Mouse (Mus musculus): ENCODE measurements at regions not wholly inside any gene's neighbourhood (a gene's known extent, or its start where the extent isn't known, plus 50 kb on each side); places are given as distances from the start of the nearest gene placed in this dataset.

- no peak for DNase-seq
Observed at GRCm38 (mm10) chr9:101472101-101473073, 220.8 kb upstream of the Ppp2r3a start.

DNA sequence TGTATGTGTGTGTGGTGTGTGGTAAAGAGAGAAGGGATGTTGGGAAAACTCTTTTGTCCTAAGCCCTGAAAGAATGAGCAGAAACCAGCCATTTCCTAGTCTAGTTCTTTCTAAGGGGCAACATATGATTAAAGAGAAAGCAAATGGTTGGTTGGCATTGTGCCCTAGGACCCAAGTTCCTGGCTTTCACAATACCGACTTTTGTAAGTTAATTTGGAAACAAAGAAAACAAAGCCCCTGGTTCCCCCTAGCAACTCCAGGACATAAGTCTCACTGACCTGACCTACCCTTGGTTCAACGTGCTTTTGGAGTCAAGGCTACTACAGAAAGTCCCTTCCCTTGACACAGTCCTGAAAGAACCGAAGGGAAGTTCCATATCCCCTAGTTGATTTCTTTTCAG lies 220.1 kb upstream of the Ppp2r3a start:
- Histone ChIP-seq H3K27ac (ENCODE audit: control insufficient read depth, insufficient read depth, low read length) (no peak overlapping the region), H3K4me1 (replicated peaks; ENCODE audit: control insufficient read depth, insufficient read depth, low read length) (no peaks in the 10 kb centered on the region), H3K4me3 (ENCODE audit: control insufficient read depth, insufficient read depth, low read length) (no peak overlapping the region), H3K27me3 (ENCODE audit: control insufficient read depth, insufficient read depth, low read length) (no peaks in the 10 kb centered on the region), H3K36me3 (ENCODE audit: control insufficient read depth, insufficient read depth, low read length) (no peaks in the 10 kb centered on the region)
- TF ChIP-seq CTCF (IDR thresholded peaks at IDR 0.05; ENCODE audit: borderline replicate concordance, control insufficient read depth, extremely low read depth, insufficient read depth, low read length, poor library complexity) (no peak), POLR2A (IDR thresholded peaks at IDR 0.05; ENCODE audit: control insufficient read depth, extremely low read depth, insufficient read depth, low read length, poor library complexity) (no peak)
- WGBS = 73% methylated on average over 3 of the region's 3 CpGs
- DNase-seq = no peak

More at GRCm38 (mm10) chr9:101472101-101473073, 220.8 kb upstream of the Ppp2r3a start:
- WGBS = 83% methylated on average over 8 of the region's 8 CpGs
- H3K27ac ChIP-seq (ENCODE audit: control insufficient read depth, insufficient read depth, low read length) = no peak overlapping the region
- H3K36me3 ChIP-seq (ENCODE audit: control insufficient read depth, insufficient read depth, low read length) = no peaks in the 10 kb centered on the region
- TF ChIP-seq CTCF (IDR thresholded peaks at IDR 0.05; ENCODE audit: borderline replicate concordance, control insufficient read depth, extremely low read depth, insufficient read depth, low read length, poor library complexity) = no peak
- TF ChIP-seq POLR2A (IDR thresholded peaks at IDR 0.05; ENCODE audit: control insufficient read depth, extremely low read depth, insufficient read depth, low read length, poor library complexity) = no peak
- no peaks in the 10 kb centered on the region for H3K27me3 ChIP-seq (ENCODE audit: control insufficient read depth, insufficient read depth, low read length)
- no peaks in the 10 kb centered on the region for H3K4me1 ChIP-seq (replicated peaks; ENCODE audit: control insufficient read depth, insufficient read depth, low read length)
- no peak overlapping the region for H3K4me3 ChIP-seq (ENCODE audit: control insufficient read depth, insufficient read depth, low read length)

DNA sequence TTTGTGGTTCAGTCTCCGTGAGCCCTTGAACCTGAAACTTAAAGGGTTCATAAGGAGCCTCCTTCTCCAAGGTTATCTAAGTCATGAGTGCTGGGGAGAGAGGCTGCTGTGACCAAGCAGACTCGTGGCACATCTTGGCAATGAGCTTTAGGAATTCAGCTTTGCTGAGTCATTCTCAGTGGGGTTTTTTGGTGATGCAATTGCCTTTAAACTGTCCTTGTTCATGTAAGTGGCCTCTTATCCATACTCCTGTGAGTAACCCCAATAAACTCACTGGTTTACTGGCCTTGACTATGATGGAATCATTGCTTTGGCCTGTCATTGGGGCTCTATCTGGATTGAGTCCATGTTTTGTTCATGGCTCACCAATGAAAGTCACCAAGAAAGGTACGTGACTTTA lies 218.2 kb upstream of the Ppp2r3a start:
- WGBS = 68% methylated on average over 3 of the region's 3 CpGs
- Histone ChIP-seq H3K27ac (ENCODE audit: control insufficient read depth, insufficient read depth, low read length) (no peak overlapping the region), H3K36me3 (ENCODE audit: control insufficient read depth, insufficient read depth, low read length) (no peaks in the 10 kb centered on the region), H3K4me3 (ENCODE audit: control insufficient read depth, insufficient read depth, low read length) (no peak overlapping the region), H3K27me3 (ENCODE audit: control insufficient read depth, insufficient read depth, low read length) (no peaks in the 10 kb centered on the region), H3K4me1 (replicated peaks; ENCODE audit: control insufficient read depth, insufficient read depth, low read length) (no peaks in the 10 kb centered on the region)
- no peak for TF ChIP-seq POLR2A (IDR thresholded peaks at IDR 0.05; ENCODE audit: control insufficient read depth, extremely low read depth, insufficient read depth, low read length, poor library complexity)
- no peak for TF ChIP-seq CTCF (IDR thresholded peaks at IDR 0.05; ENCODE audit: borderline replicate concordance, control insufficient read depth, extremely low read depth, insufficient read depth, low read length, poor library complexity)
- DNase-seq = no peak

DNA sequence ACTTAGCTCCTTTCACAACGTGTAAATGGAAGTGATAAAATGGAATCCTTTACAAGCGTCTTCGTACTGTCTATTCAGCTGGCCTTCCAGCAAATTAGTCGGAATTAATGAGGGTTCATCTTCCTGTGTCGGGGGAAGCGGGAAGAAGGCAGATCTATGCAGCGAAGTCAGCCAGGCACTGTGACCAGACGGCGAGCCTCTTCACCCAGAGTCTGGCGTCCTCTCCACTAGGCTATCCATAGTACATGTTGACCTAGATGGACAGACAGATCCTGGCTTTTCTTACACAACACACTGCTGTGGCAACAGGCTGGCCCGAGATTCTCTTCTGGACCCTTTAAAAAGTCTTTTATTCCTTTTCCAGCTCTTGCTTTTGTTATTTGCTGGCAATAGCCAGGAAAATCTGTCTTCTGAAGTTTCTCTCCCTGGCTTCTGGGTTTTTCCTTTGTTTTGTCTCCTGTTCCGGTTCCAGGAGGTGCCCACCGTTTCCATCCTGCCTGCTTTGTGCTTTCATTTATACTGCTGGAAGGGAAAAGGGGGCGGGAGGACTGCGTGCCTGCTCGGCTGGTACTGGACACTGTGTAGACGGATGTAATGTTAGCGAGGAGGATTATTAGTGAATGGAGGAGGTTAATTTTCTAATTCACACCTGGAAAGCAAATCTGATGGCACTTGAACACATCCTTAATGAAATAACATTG lies 213.3 kb upstream of the Ppp2r3a start:
- 81% methylated on average over 18 of the region's 18 CpGs for WGBS
- Histone ChIP-seq H3K27me3 (ENCODE audit: control insufficient read depth, insufficient read depth, low read length) (no peaks in the 10 kb centered on the region), H3K4me1 (replicated peaks; ENCODE audit: control insufficient read depth, insufficient read depth, low read length) (no peaks in the 10 kb centered on the region), H3K27ac (ENCODE audit: control insufficient read depth, insufficient read depth, low read length) (no peak overlapping the region), H3K4me3 (ENCODE audit: control insufficient read depth, insufficient read depth, low read length) (no peak overlapping the region), H3K36me3 (ENCODE audit: control insufficient read depth, insufficient read depth, low read length) (no peaks in the 10 kb centered on the region)
- DNase-seq = no peak
- no peak for TF ChIP-seq POLR2A (IDR thresholded peaks at IDR 0.05; ENCODE audit: control insufficient read depth, extremely low read depth, insufficient read depth, low read length, poor library complexity)
- TF ChIP-seq CTCF (IDR thresholded peaks at IDR 0.05; ENCODE audit: borderline replicate concordance, control insufficient read depth, extremely low read depth, insufficient read depth, low read length, poor library complexity) = no peak

- 71% methylated on average over 11 of the region's 11 CpGs for WGBS
Observed at GRCm38 (mm10) chr9:101458947-101459627, 207.5 kb upstream of the Ppp2r3a start.

More at GRCm38 (mm10) chr9:101458947-101459627, 207.5 kb upstream of the Ppp2r3a start:
- no peak for TF ChIP-seq CTCF (IDR thresholded peaks at IDR 0.05; ENCODE audit: borderline replicate concordance, control insufficient read depth, extremely low read depth, insufficient read depth, low read length, poor library complexity)
- no peak for TF ChIP-seq POLR2A (IDR thresholded peaks at IDR 0.05; ENCODE audit: control insufficient read depth, extremely low read depth, insufficient read depth, low read length, poor library complexity)
- no peak overlapping the region for H3K27ac ChIP-seq (ENCODE audit: control insufficient read depth, insufficient read depth, low read length)
- no peak for DNase-seq
- no peaks in the 10 kb centered on the region for H3K4me1 ChIP-seq (replicated peaks; ENCODE audit: control insufficient read depth, insufficient read depth, low read length)
- H3K36me3 ChIP-seq (ENCODE audit: control insufficient read depth, insufficient read depth, low read length) = no peaks in the 10 kb centered on the region
- no peaks in the 10 kb centered on the region for H3K27me3 ChIP-seq (ENCODE audit: control insufficient read depth, insufficient read depth, low read length)
- no peak overlapping the region for H3K4me3 ChIP-seq (ENCODE audit: control insufficient read depth, insufficient read depth, low read length)

Measured in thymus, adult 2 months (tissue).